Mouse (Mus musculus): ENCODE results near the gene Kif21b.

DNA sequence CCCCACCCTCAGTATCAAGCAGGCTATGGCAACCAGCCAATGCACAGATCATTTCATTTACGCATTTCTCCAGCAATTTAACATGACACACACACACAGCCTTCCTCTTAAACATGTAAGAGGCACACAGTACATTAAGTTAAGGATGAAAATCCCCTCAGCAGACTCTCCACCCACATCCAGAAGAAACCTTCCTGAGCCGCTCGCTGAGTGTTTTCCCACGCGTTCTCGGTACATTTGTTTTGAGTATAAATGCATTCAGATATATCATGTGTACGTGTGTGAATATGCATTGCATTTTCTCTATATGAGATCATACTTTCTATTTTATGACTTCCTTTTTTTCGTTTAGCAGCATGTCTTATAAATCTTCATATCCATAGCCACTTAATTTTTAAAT lies 20.2 kb downstream of the Kif21b start:
- TF ChIP-seq CTCF (IDR thresholded peaks at IDR 0.05; ENCODE audit: extremely low read depth, insufficient read length, insufficient replicate concordance, low read depth, low read length) (no peak), POLR2A (IDR thresholded peaks at IDR 0.05; ENCODE audit: low read depth, low read length) (no peak)

All from small intestine, adult 2 months (tissue).